Mouse (Mus musculus) limb, embryonic 11.5 days (tissue): ENCODE data around the gene Parg. TPM values are rescaled to one million over a fixed set of nuclear protein-coding genes. Genes with fewer than 3 reads are reported as not detected.
"Not testable (repeated sequence)": the region's sequence is repeated elsewhere in the genome, so short reads cannot be mapped to it uniquely, and the experiment has no call there.

ENCODE experiments used
- ATAC-seq: fragments of 200-750 bp; cut with Nextera tagmentation; 2 replicates; pipeline ENCODE4 v1.8.0; 2017; ENCODE audit warnings: low read depth; ENCODE audit not compliant: insufficient number of reproducible peaks, low FRiP score, low TSS enrichment
- DNase-seq: peaks from one replicate; pipeline ENCODE4 v3.0.0-alpha.2; 2015; ENCODE audit warnings: low spot score
- H3K27ac ChIP-seq: fragments of 300-500 bp; sonication (generic); replicated peaks from 2 replicates; pipeline ENCODE4 v1.5.1; 2014; ENCODE audit warnings: low read depth, mild to moderate bottlenecking, low read length
- H3K27me3 ChIP-seq: fragments of 300-500 bp; sonication (generic); 2 replicates; pipeline ENCODE4 v1.6.1; 2014; ENCODE audit warnings: mild to moderate bottlenecking, low read length, mixed read lengths; ENCODE audit not compliant: control insufficient read depth, insufficient read depth
- H3K36me3 ChIP-seq: fragments of 300-500 bp; sonication (generic); 2 replicates; pipeline ENCODE4 v1.6.1; 2014; ENCODE audit warnings: mild to moderate bottlenecking, low read length, moderate library complexity, mixed read lengths; ENCODE audit not compliant: control insufficient read depth, insufficient read depth
- H3K4me1 ChIP-seq: fragments of 300-500 bp; sonication (generic); 2 replicates; pipeline ENCODE4 v1.6.1; 2014; ENCODE audit warnings: low read length, mixed read lengths; ENCODE audit not compliant: control insufficient read depth, insufficient read depth
- H3K4me2 ChIP-seq: fragments of 300-500 bp; sonication (generic); 2 replicates; pipeline ENCODE4 v1.6.1; 2014; ENCODE audit warnings: low read depth, mild to moderate bottlenecking, moderate library complexity; ENCODE audit not compliant: severe bottlenecking
- H3K4me3 ChIP-seq: fragments of 300-500 bp; sonication (generic); 2 replicates; pipeline ENCODE4 v1.5.1; 2014; ENCODE audit warnings: low read depth, low read length
- H3K9ac ChIP-seq: fragments of 300-500 bp; sonication (generic); 2 replicates; pipeline ENCODE4 v1.6.1; 2014; ENCODE audit warnings: mild to moderate bottlenecking, low read length
- H3K9me3 ChIP-seq: fragments of 300-500 bp; sonication (generic); 2 replicates; pipeline ENCODE4 v1.6.1; 2016; ENCODE audit warnings: low read length; ENCODE audit not compliant: control insufficient read depth
- WGBS: fragments of 180-500 bp; shearing (Covaris S2); extraction: QIAGEN DNeasy Blood & Tissue Kit; methylation state at CpG from one replicate; pipeline ENCODE4 v1.1.7; 2014; 5-methylcytosine and 5-hydroxymethylcytosine counted together
- polyA plus RNA-seq: library from polyadenylated mRNA; unstranded; fragments of >200 nt; fragmentation: Nextera tagmentation; extraction: Ambion mirVana; gene quantifications from 2 replicates; pipeline ENCODE4 v1.2.1, GENCODE M21; 2014

Parg gene
- polyA plus RNA-seq, 1 experiment from 2014 or later: 62.4 TPM

- no peaks in the 10 kb centered on the region for H3K27me3 ChIP-seq
- no peak overlapping the region for H3K9ac ChIP-seq
- peaks cover 4% of the 10 kb centered on the region; the same call in 1 of the 2 replicates for H3K36me3 ChIP-seq
- H3K4me2 ChIP-seq: no peak overlapping the region
- H3K27ac ChIP-seq: no peak overlapping the region
- no peaks in the 10 kb centered on the region for H3K9me3 ChIP-seq
- WGBS: 82% methylated on average over 3 of the region's 3 CpGs
- ATAC-seq (no peak), DNase-seq (no peak)
- H3K4me1 ChIP-seq: no peaks in the 10 kb centered on the region
- H3K4me3 ChIP-seq: no peak overlapping the region
Observed at GRCm38 (mm10) chr14:32168653-32169231, 33.0 kb upstream of the Parg start.

DNA sequence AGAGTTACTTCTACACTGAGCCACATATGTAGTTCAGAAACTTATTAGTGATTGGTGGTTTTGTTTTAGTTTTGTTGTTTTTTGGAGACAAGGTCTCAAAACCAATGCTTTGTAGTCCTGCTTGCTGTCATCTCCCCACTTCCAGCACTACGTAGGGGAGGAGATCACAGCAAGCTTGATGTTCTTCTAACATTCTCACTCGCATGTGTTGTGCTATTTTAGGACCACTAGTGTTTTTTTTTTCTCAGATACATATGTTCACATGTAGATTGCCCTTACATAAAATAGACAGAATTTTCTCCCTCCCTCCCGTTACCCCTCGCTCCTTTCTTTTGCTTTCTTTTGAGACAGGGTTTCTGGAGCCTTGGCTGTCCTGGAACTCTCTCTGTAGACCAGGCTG lies 31.6 kb upstream of the Parg start:
- no peak overlapping the region for H3K4me2 ChIP-seq
- DNase-seq (no peak), ATAC-seq (no peak)
- no peak overlapping the region for H3K27ac ChIP-seq
- H3K9me3 ChIP-seq: no peaks in the 10 kb centered on the region
- no peaks in the 10 kb centered on the region for H3K4me1 ChIP-seq
- no peak overlapping the region for H3K4me3 ChIP-seq
- no peak overlapping the region for H3K9ac ChIP-seq
- H3K36me3 ChIP-seq: peaks cover 4% of the 10 kb centered on the region; the same call in 1 of the 2 replicates
- WGBS: 94% methylated on average over 4 of the region's 4 CpGs
- H3K27me3 ChIP-seq: no peaks in the 10 kb centered on the region

DNA sequence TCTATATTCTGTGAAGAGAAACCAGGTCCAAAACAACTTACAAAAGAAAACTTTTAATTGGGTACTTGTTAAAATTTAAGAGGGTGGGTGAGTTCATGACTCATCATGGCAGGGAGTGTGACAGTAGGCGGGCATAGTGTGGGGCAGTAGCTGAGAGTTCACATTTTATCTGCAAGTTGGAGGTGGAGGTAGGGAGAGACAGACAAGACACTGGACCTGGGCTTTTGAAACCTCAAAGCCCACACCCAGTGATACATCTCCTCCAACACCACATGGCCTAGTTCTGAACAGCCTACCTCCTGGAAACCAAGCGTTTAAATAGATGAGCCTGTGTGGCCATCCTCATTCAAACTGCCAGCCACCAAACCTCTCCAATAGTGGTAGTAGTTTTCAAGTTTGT lies 26.4 kb upstream of the Parg start:
- WGBS: 84% methylated on average over 2 of the region's 2 CpGs
- Histone ChIP-seq H3K27me3 (no peaks in the 10 kb centered on the region), H3K36me3 (peaks cover 8% of the 10 kb centered on the region; the same call in 1 of the 2 replicates), H3K9me3 (no peaks in the 10 kb centered on the region), H3K4me3 (no peak overlapping the region), H3K4me1 (no peaks in the 10 kb centered on the region), H3K4me2 (no peak overlapping the region), H3K27ac (no peak overlapping the region), H3K9ac (no peak overlapping the region)
- no peak for ATAC-seq
- no peak for DNase-seq

GRCm38 (mm10) chr14:32176590-32176989 lies 25.2 kb upstream of the Parg start:
- DNase-seq, H3K9ac ChIP-seq, ATAC-seq, H3K4me2 ChIP-seq, H3K27ac ChIP-seq, H3K4me1 ChIP-seq, H3K27me3 ChIP-seq, H3K9me3 ChIP-seq, H3K4me3 ChIP-seq: not testable (repeated sequence)
- 94% methylated on average over 4 of the region's 5 CpGs for WGBS
- H3K36me3 ChIP-seq: peaks cover 14% of the 10 kb centered on the region

DNA sequence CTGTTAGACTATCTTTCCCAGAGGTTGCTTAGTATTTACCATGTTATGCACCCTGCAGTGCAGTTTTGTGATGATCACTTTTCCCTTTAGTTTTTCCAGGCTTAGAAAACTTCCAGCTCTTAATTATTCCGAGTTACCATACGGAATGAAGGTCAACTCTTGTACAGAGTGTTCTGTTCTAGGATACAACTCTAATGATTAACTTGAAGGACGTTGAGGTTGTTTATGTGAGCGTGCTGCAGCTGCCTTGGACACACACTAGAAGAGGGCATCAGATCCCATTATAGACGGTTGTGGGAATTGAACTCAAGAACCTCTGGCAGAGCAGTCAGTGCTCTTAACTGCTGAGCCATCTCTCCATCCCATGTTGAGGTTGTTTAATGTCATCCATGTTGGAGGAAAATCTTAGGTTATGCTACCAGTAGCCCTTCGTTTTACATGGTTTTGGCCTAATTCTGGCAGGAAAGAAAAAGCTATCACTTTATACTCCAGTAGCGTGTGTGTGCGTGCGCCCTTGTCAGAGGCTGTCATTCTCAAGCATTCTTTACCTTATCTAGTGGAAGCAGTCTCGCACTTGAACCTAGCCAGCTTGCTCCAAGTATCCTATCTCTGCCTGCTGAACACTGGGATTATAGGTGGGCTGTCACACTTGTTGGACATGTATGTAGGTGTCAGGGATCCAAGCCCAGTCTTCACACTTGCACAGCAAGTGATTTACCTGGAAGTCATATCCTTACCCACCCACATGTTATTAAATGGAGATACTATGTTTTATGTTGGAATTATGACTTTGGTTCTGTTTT lies 22.2 kb upstream of the Parg start:
- Histone ChIP-seq H3K9ac (no peak overlapping the region), H3K4me1 (no peaks in the 10 kb centered on the region), H3K4me3 (no peak overlapping the region), H3K36me3 (peaks cover 15% of the 10 kb centered on the region), H3K27me3 (no peaks in the 10 kb centered on the region), H3K9me3 (no peaks in the 10 kb centered on the region), H3K4me2 (no peak overlapping the region), H3K27ac (no peak overlapping the region)
- no peak for DNase-seq
- no peak for ATAC-seq
- whole genome bisulfite sequencing: 91% methylated on average over 10 of the region's 10 CpGs

- Histone ChIP-seq H3K9me3 (no peaks in the 10 kb centered on the region), H3K4me1 (no peaks in the 10 kb centered on the region), H3K9ac (no peak overlapping the region), H3K27ac (no peak overlapping the region), H3K27me3 (no peaks in the 10 kb centered on the region), H3K36me3 (peaks cover 15% of the 10 kb centered on the region), H3K4me2 (no peak overlapping the region), H3K4me3 (no peak overlapping the region)
- no peak for ATAC-seq
- WGBS: 90% methylated on average over 6 of the region's 6 CpGs
- no peak for DNase-seq
Observed at GRCm38 (mm10) chr14:32180861-32181260, 20.9 kb upstream of the Parg start.

DNA sequence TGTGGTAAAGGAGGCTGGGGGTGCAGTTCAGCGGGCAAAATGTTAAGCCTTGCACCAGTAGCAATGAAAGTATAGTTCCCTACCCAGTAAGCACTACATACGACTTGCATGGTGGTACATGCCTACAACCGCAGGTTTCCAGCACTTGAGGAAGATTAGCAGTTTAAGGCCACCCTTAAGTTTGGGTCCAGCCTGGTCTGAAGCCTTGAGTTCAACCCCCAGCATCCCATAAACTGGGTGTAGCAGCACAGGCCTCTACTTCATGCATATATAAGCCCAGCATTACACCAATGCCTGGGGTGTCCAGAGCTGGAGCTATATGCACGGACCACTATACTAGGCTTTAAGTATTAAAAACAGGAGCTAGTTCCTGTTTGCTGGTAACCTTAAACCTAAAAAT lies 17.9 kb upstream of the Parg start:
- H3K27ac ChIP-seq: no peak overlapping the region
- H3K4me3 ChIP-seq: no peak overlapping the region
- 93% methylated on average over 4 of the region's 4 CpGs for WGBS
- H3K9ac ChIP-seq: no peak overlapping the region
- no peaks in the 10 kb centered on the region for H3K27me3 ChIP-seq
- ATAC-seq: no peak
- DNase-seq: no peak
- no peaks in the 10 kb centered on the region for H3K4me1 ChIP-seq
- H3K4me2 ChIP-seq: no peak overlapping the region
- H3K9me3 ChIP-seq: no peaks in the 10 kb centered on the region
- H3K36me3 ChIP-seq: peaks cover 21% of the 10 kb centered on the region

DNA sequence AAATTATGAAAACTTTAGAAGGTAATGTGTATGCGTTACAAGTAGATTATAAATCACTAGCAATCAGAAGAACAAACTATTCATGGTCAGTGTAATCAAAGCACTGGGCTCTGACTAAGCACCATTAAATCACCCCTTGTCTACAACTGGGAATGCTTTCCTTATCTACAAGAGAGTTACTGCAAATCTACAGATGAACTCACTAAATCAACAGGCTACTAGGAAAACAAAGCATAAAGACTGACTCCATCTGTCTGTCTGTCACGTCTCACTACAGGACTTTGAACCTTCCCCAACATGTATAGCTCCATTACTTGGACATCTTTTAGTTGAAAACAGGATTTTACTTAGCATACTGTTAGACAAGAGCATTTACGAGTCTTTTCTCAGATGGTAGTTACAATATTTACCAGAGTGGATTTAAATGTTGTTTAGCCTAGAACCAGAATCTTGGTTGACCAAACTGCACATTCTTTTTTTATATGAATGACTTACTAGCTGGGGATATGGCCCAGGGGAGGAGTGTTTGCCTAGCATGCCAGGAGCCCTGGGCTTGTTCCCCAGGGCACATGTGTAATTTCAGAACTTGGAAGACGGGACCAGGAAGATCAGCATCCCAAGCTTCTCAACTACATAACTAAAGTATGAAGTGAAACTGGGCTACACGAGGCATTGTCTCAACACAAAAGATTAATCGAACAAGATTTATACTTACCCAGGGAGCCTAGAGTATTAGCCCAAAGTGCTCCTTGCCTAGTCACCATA lies 10.9 kb upstream of the Parg start:
- no peak for ATAC-seq
- DNase-seq: no peak
- Histone ChIP-seq H3K4me3 (no peak overlapping the region), H3K27ac (no peak overlapping the region), H3K9ac (no peak overlapping the region), H3K4me2 (no peak overlapping the region), H3K4me1 (no peaks in the 10 kb centered on the region), H3K27me3 (no peaks in the 10 kb centered on the region), H3K9me3 (no peaks in the 10 kb centered on the region), H3K36me3 (peaks cover 14% of the 10 kb centered on the region; the same call in 1 of the 2 replicates)
- WGBS: 93% methylated on average over 6 of the region's 6 CpGs
